Mouse (Mus musculus) E14TG2a.4 (cell line): Measurements from ENCODE around the gene Upp2.

Experiments
- H3K27me3 ChIP-seq: 2 replicates; pipeline ENCODE4 v1.6.1; 2014; ENCODE audit warnings: low read length, control low read depth; ENCODE audit not compliant: insufficient read depth
- H3K36me3 ChIP-seq: 2 replicates; pipeline ENCODE4 v1.6.1; 2014; ENCODE audit warnings: low read length, control low read depth; ENCODE audit not compliant: insufficient read depth
- H3K4me1 ChIP-seq: replicated peaks from 2 replicates; pipeline ENCODE4 v1.6.1; 2014; ENCODE audit warnings: low read depth, low read length, control low read depth
- H3K4me3 ChIP-seq: replicated peaks from 2 replicates; pipeline ENCODE4 v1.5.1; 2014; ENCODE audit warnings: mild to moderate bottlenecking, low read length
- H3K9me3 ChIP-seq: 2 replicates; pipeline ENCODE4 v1.6.1; 2014; ENCODE audit warnings: low read length, control low read depth
- CTCF ChIP-seq: conservative IDR thresholded peaks from 2 replicates; pipeline ENCODE4 v1.5.1; 2014; ENCODE audit warnings: low read length
- NANOG ChIP-seq: IDR thresholded peaks from 2 replicates; pipeline ENCODE4 v1.6.1; 2014; ENCODE audit warnings: borderline replicate concordance, low read length, mixed read lengths
- POU5F1 ChIP-seq: IDR thresholded peaks from 2 replicates; pipeline ENCODE4 v1.6.1; 2014; ENCODE audit warnings: low read length, borderline replicate concordance

Gene Upp2

GRCm38 (mm10) chr2:58697501-58697900, 130.4 kb downstream of the Upp2 start:
- Histone ChIP-seq H3K9me3 (no peaks in the 10 kb centered on the region), H3K36me3 (no peaks in the 10 kb centered on the region), H3K4me3 (no peak overlapping the region), H3K4me1 (peaks cover 7% of the 10 kb centered on the region), H3K27me3 (no peaks in the 10 kb centered on the region)
- TF ChIP-seq POU5F1 (no peak), NANOG (no peak), CTCF (no peak)

GRCm38 (mm10) chr2:58699931-58700330, 132.8 kb downstream of the Upp2 start:
- TF ChIP-seq POU5F1 (no peak), CTCF (peak; percentile 61), NANOG (no peak)
- Histone ChIP-seq H3K36me3 (no peaks in the 10 kb centered on the region), H3K27me3 (no peaks in the 10 kb centered on the region), H3K4me3 (peak overlapping the region; percentile 54), H3K9me3 (no peaks in the 10 kb centered on the region), H3K4me1 (peaks cover 7% of the 10 kb centered on the region)

- TF ChIP-seq POU5F1 (no peak), CTCF (no peak), NANOG (no peak)
- H3K9me3 ChIP-seq = no peaks in the 10 kb centered on the region
- H3K36me3 ChIP-seq = no peaks in the 10 kb centered on the region
- H3K4me3 ChIP-seq = peak overlapping the region; percentile 54
- no peaks in the 10 kb centered on the region for H3K27me3 ChIP-seq
- peaks cover 7% of the 10 kb centered on the region for H3K4me1 ChIP-seq
Observed at GRCm38 (mm10) chr2:58700354-58700753, 133.3 kb downstream of the Upp2 start.

GRCm38 (mm10) chr2:58701627-58702026, 134.5 kb downstream of the Upp2 start:
- no peaks in the 10 kb centered on the region for H3K9me3 ChIP-seq
- no peaks in the 10 kb centered on the region for H3K27me3 ChIP-seq
- TF ChIP-seq NANOG = no peak
- TF ChIP-seq CTCF = no peak
- no peak for TF ChIP-seq POU5F1
- peaks cover 7% of the 10 kb centered on the region for H3K4me1 ChIP-seq
- no peak overlapping the region for H3K4me3 ChIP-seq
- H3K36me3 ChIP-seq = no peaks in the 10 kb centered on the region

DNA sequence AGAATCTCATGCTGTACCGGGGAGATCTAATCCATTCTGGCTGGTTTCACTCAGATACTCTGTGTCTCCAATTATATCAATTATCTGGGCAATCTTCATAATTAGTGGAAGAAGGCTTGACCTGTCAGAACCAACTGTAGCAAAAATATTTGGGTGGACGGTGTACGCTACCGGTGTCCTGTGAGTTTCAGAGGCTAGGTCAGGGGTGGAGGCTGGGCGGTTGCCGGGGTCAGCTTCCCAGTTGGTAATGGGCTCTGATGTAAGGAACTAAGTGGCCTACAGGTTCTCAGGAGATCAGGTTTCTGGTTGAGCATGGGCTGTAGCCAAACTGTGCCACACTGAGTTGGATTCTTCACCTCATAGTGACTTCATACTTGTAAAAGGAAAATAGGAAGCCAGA, 136.1 kb downstream of the Upp2 start:
- TF ChIP-seq POU5F1 (no peak), NANOG (no peak), CTCF (no peak)
- no peaks in the 10 kb centered on the region for H3K36me3 ChIP-seq
- no peak overlapping the region for H3K4me3 ChIP-seq
- no peaks in the 10 kb centered on the region for H3K27me3 ChIP-seq
- H3K4me1 ChIP-seq = peaks cover 7% of the 10 kb centered on the region
- no peaks in the 10 kb centered on the region for H3K9me3 ChIP-seq

DNA sequence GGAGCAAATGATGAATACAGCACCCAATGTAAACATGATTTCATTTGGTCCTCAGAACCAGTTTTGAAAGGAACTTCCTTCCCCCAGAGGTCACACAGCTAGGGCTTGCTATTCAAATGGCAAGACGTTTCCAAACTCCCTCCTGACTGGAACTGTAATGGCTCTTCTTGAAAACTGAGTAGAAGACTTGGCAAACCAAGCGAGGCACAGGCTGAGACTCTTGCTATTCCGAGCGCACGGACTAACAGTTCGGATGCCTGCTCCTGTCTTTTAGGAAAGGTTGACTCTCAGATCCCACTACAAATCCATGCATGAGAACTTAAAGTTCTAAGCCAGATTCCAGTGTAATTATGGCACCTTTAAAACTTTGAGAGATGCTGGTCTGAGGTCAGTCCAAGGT, 136.5 kb downstream of the Upp2 start:
- H3K4me3 ChIP-seq = no peak overlapping the region
- TF ChIP-seq CTCF = no peak
- TF ChIP-seq NANOG = no peak
- TF ChIP-seq POU5F1 = no peak
- no peaks in the 10 kb centered on the region; the same call in 1 of the 2 replicates for H3K9me3 ChIP-seq
- no peaks in the 10 kb centered on the region for H3K36me3 ChIP-seq
- peaks cover 7% of the 10 kb centered on the region for H3K4me1 ChIP-seq
- no peaks in the 10 kb centered on the region for H3K27me3 ChIP-seq

- Histone ChIP-seq H3K36me3 (no peaks in the 10 kb centered on the region), H3K4me1 (peaks cover 7% of the 10 kb centered on the region), H3K4me3 (no peak overlapping the region), H3K9me3 (no peaks in the 10 kb centered on the region; the same call in 1 of the 2 replicates), H3K27me3 (no peaks in the 10 kb centered on the region)
- TF ChIP-seq POU5F1 (no peak), CTCF (no peak)
Observed at GRCm38 (mm10) chr2:58704576-58704975, 137.5 kb downstream of the Upp2 start.

GRCm38 (mm10) chr2:58707676-58708075, 140.6 kb downstream of the Upp2 start:
- no peaks in the 10 kb centered on the region for H3K36me3 ChIP-seq
- H3K9me3 ChIP-seq = no peaks in the 10 kb centered on the region; the same call in 1 of the 2 replicates
- no peaks in the 10 kb centered on the region for H3K27me3 ChIP-seq
- H3K4me1 ChIP-seq = no peaks in the 10 kb centered on the region; the same call in 1 of the 2 replicates
- TF ChIP-seq POU5F1 (no peak), CTCF (no peak), NANOG (no peak)
- H3K4me3 ChIP-seq = no peak overlapping the region

GRCm38 (mm10) chr2:58710234-58710633, 143.1 kb downstream of the Upp2 start:
- H3K9me3 ChIP-seq = no peaks in the 10 kb centered on the region; the same call in 1 of the 2 replicates
- H3K4me3 ChIP-seq = no peak overlapping the region
- no peaks in the 10 kb centered on the region for H3K36me3 ChIP-seq
- no peak for TF ChIP-seq NANOG
- TF ChIP-seq POU5F1 = no peak
- TF ChIP-seq CTCF = no peak
- no peaks in the 10 kb centered on the region for H3K27me3 ChIP-seq
- no peaks in the 10 kb centered on the region; the same call in 1 of the 2 replicates for H3K4me1 ChIP-seq
